Mouse (Mus musculus) E14TG2a.4 (cell line): ENCODE data around the gene Sall4.

Source experiments
- CTCF ChIP-seq: conservative IDR thresholded peaks from 2 replicates; pipeline ENCODE4 v1.5.1; 2014; ENCODE audit warnings: low read length
- POU5F1 ChIP-seq: IDR thresholded peaks from 2 replicates; pipeline ENCODE4 v1.6.1; 2014; ENCODE audit warnings: low read length, borderline replicate concordance

GRCm38 (mm10) chr2:168718267-168718666 is 49.5 kb downstream of the Sall4 start:
- TF ChIP-seq CTCF (no peak), POU5F1 (no peak)
